7 mouse cellular contexts compared by ENCODE assay signal in the genomic region with DNA sequence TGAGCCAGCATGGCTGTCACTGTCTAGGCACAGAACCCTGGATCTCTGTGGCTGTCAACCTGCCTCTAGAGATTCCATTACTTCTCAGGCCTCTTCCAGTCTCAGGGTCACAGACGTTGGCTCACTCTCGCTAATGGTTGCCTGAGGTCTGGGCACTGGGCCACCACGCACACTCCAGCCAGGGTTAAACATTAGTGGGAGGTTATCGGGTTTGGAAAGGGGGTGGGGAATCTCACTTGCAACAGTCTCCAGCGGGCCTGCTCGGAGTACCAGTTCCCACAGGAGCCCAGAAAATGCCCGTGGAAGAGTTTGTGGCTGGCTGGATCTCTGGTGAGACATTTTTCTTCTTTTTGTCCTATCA. TPM values are rescaled to one million over a fixed set of nuclear protein-coding genes. Genes with fewer than 3 reads are reported as not detected.
DNase-seq lines count a peak whose midpoint lies in the region; ATAC-seq and TF ChIP-seq lines count a peak whose summit lies in the region.

No protein-coding gene starts in this region.

- H3K4me3 ChIP-seq in C2C12 (ENCODE audit: insufficient read depth, poor library complexity, severe bottlenecking) (no peak overlapping the region), G1E (ENCODE audit: low read depth, low read length) (peak overlapping the region; percentile 1; the same call in 1 of the 2 replicates)
- H3K4me3 ChIP-seq in heart, postnatal 0 days (ENCODE audit: low read depth, low read length): peak overlapping the region; percentile 30; the same call in 1 of the 2 replicates
- H3K4me3 ChIP-seq in limb, embryonic 14.5 days (replicated peaks; ENCODE audit: low read length): no peak overlapping the region
- peak overlapping the region; percentile 1; the same call in 1 of the 2 replicates for H3K4me3 ChIP-seq in olfactory bulb, adult 2 months (ENCODE audit: insufficient read depth, low read depth, low read length)

- no peaks in the 10 kb centered on the region for H3K36me3 ChIP-seq in C2C12 (ENCODE audit: control insufficient read depth, insufficient read depth)
- peaks cover 6% of the 10 kb centered on the region for H3K36me3 ChIP-seq in G1E (replicated peaks)
- no peaks in the 10 kb centered on the region for H3K36me3 ChIP-seq in heart, postnatal 0 days (replicated peaks; ENCODE audit: control insufficient read depth, insufficient read depth, low read length)
- H3K36me3 ChIP-seq in limb, embryonic 14.5 days (ENCODE audit: control insufficient read depth, insufficient read depth, low read length): no peaks in the 10 kb centered on the region

- no peaks in the 10 kb centered on the region for H3K9me3 ChIP-seq in G1E (replicated peaks)
- no peaks in the 10 kb centered on the region for H3K9me3 ChIP-seq in heart, postnatal 0 days (replicated peaks; ENCODE audit: control insufficient read depth, low read length)
- H3K9me3 ChIP-seq in limb, embryonic 14.5 days (ENCODE audit: control insufficient read depth, low read length): no peaks in the 10 kb centered on the region

- peak overlapping the region; percentile 47 for H3K9ac ChIP-seq in heart, postnatal 0 days (replicated peaks; ENCODE audit: low read depth, low read length)
- H3K9ac ChIP-seq in limb, embryonic 14.5 days (ENCODE audit: low read depth, low read length, severe bottlenecking): no peak overlapping the region

- peaks cover 9% of the 10 kb centered on the region for H3K79me3 ChIP-seq in C2C12 (ENCODE audit: low read depth)

- H3K27me3 ChIP-seq in C2C12 (ENCODE audit: control insufficient read depth, insufficient read depth, insufficient read length) (no peaks in the 10 kb centered on the region), G1E (ENCODE audit: insufficient read depth, low read length) (peaks cover 2% of the 10 kb centered on the region; the same call in 1 of the 2 replicates)
- H3K27me3 ChIP-seq in heart, postnatal 0 days (ENCODE audit: control insufficient read depth, insufficient read depth, low read length): no peaks in the 10 kb centered on the region
- H3K27me3 ChIP-seq in limb, embryonic 14.5 days (ENCODE audit: control insufficient read depth, insufficient read depth, low read length): no peaks in the 10 kb centered on the region

- TF ChIP-seq POLR2A in limb, embryonic 14.5 days (IDR thresholded peaks at IDR 0.05; ENCODE audit: borderline replicate concordance, extremely low read depth, insufficient read depth, insufficient read length): no peak
- TF ChIP-seq POLR2A in olfactory bulb, adult 2 months (IDR thresholded peaks at IDR 0.05; ENCODE audit: insufficient read depth, low read depth, low read length): no peak

- H3K4me1 ChIP-seq in G1E (ENCODE audit: insufficient read depth, low read depth, low read length): peaks cover 47% of the 10 kb centered on the region
- 0 out of 2 replicates have a peak, but pooled peaks cover 6% of the 10 kb centered on the region for H3K4me1 ChIP-seq in heart, postnatal 0 days (ENCODE audit: control insufficient read depth, insufficient read depth)
- peaks cover 15% of the 10 kb centered on the region for H3K4me1 ChIP-seq in limb, embryonic 14.5 days (ENCODE audit: control insufficient read depth, insufficient read depth, low read length)
- peaks cover 27% of the 10 kb centered on the region for H3K4me1 ChIP-seq in olfactory bulb, adult 2 months (ENCODE audit: control insufficient read depth, insufficient read depth, low read length)

- peak overlapping the region; percentile 49 for H3ac ChIP-seq in C2C12 (ENCODE audit: control insufficient read depth, insufficient read length, low read depth)

- no peak for TF ChIP-seq CTCF in C2C12 (IDR thresholded peaks at IDR 0.05; ENCODE audit: control insufficient read depth, insufficient read depth, insufficient read length)
- no peak; the same call in 1 of the 2 replicates for TF ChIP-seq CTCF in G1E (IDR thresholded peaks at IDR 0.05; ENCODE audit: low read depth, low read length)
- TF ChIP-seq CTCF in heart, postnatal 0 days (IDR thresholded peaks at IDR 0.05; ENCODE audit: low read depth): no peak
- TF ChIP-seq CTCF in olfactory bulb, adult 2 months (IDR thresholded peaks at IDR 0.05; ENCODE audit: insufficient read depth, low read depth, low read length): no peak

- H3K4me2 ChIP-seq in heart, postnatal 0 days (ENCODE audit: low read depth, low read length): peak overlapping the region; percentile 52
- 0 out of 2 replicates have a peak overlapping the region, but pooled peaks have one; percentile 8 for H3K4me2 ChIP-seq in limb, embryonic 14.5 days (replicated peaks; ENCODE audit: low read depth, low read length, severe bottlenecking)

- WGBS in heart, postnatal 0 days: 35% methylated on average over 7 of the region's 7 CpGs
- WGBS in limb, embryonic 14.5 days: 75% methylated on average over 7 of the region's 7 CpGs
- 30% methylated on average over 7 of the region's 7 CpGs for WGBS in olfactory bulb, adult 2 months

- no peak for DNase-seq in G1E (ENCODE audit: low spot score)
- DNase-seq in heart, postnatal 0 days (ENCODE audit: low spot score): no peak
- no peak for DNase-seq in limb, embryonic 14.5 days (ENCODE audit: low spot score)
- no peak for DNase-seq in spleen, postnatal 10 days (ENCODE audit: low spot score in 2 of 2)
- no peak for DNase-seq in frontal cortex, postnatal 14 days (ENCODE audit: low spot score in 2 of 2)

- ATAC-seq in G1E (ENCODE audit: extremely low read depth, insufficient number of reproducible peaks, low FRiP score, poor library complexity, severe bottlenecking): no peak
- peak; percentile 12; the same call in 1 of the 2 replicates for ATAC-seq in heart, postnatal 0 days (ENCODE audit: insufficient read depth, low read depth)
- no peak for ATAC-seq in limb, embryonic 14.5 days (ENCODE audit: low FRiP score, low read depth)

- no peak for TF ChIP-seq EP300 in heart, postnatal 0 days (IDR thresholded peaks at IDR 0.05; ENCODE audit: low read depth)

- H3K27ac ChIP-seq in heart, postnatal 0 days (ENCODE audit: low read depth): peak overlapping the region; percentile 91
- no peak overlapping the region for H3K27ac ChIP-seq in limb, embryonic 14.5 days (replicated peaks; ENCODE audit: low read depth, low read length)
- peak overlapping the region; percentile 81 for H3K27ac ChIP-seq in olfactory bulb, adult 2 months (ENCODE audit: insufficient read depth, low read depth, low read length)

- H3K79me2 ChIP-seq in C2C12 (ENCODE audit: control insufficient read depth, insufficient read depth): peaks cover 29% of the 10 kb centered on the region

RNA-seq across cellular contexts. Expression of a gene that starts 0.7 kb away (rescaled TPM):
- polyA plus RNA-seq in C2C12 (2012; fragmentation: generic; extraction: Trizol) (5.5 TPM), G1E (2012) (0.68 and 0.93 TPM in 2 replicates)
- total RNA-seq in G1E (2014; fragmentation: Nextera tagmentation) (3.5 and 6.4 TPM in 2 replicates), G1E (2017) (10.9 and 12.5 TPM in 2 replicates)
- 3.1 and 4.8 TPM in 2 replicates for total RNA-seq in heart, postnatal 0 days (2014; rRNA removed; ENCODE audit: low replicate concordance)
- 2.8 and 2.9 TPM in 2 replicates for polyA plus RNA-seq in heart, postnatal 0 days (2015; fragmentation: Nextera tagmentation; extraction: Ambion mirVana)
- 6.2 and 6.3 TPM in 2 replicates for polyA plus RNA-seq in limb, embryonic 14.5 days (2012; rRNA removed)
- polyA plus RNA-seq in limb, embryonic 14.5 days (2014; fragmentation: Nextera tagmentation; extraction: Ambion mirVana): 2.5 and 3.0 TPM in 2 replicates
- polyA plus RNA-seq in olfactory bulb, adult 2 months (2012; ENCODE audit: insufficient read depth, insufficient read length, low replicate concordance, missing spikeins): not detected in 2 replicates

RNA-seq across cellular contexts. Expression of a gene that starts 3.3 kb away (rescaled TPM):
- 44.1 TPM for polyA plus RNA-seq in C2C12 (2012; fragmentation: generic; extraction: Trizol)
- total RNA-seq in G1E (2014; fragmentation: Nextera tagmentation): 8.9 and 15.1 TPM in 2 replicates
- total RNA-seq in G1E (2017): 14.5 and 15.2 TPM in 2 replicates
- 21.0 and 21.9 TPM in 2 replicates for polyA plus RNA-seq in G1E (2012)
- total RNA-seq in heart, postnatal 0 days (2014; rRNA removed; ENCODE audit: low replicate concordance): 29.1 and 53.8 TPM in 2 replicates
- 12.8 and 14.9 TPM in 2 replicates for polyA plus RNA-seq in heart, postnatal 0 days (2015; fragmentation: Nextera tagmentation; extraction: Ambion mirVana)
- 22.7 and 30.1 TPM in 2 replicates for polyA plus RNA-seq in limb, embryonic 14.5 days (2012; rRNA removed)
- 22.6 and 22.7 TPM in 2 replicates for polyA plus RNA-seq in limb, embryonic 14.5 days (2014; fragmentation: Nextera tagmentation; extraction: Ambion mirVana)
- not detected in 2 replicates for polyA plus RNA-seq in olfactory bulb, adult 2 months (2012; ENCODE audit: insufficient read depth, insufficient read length, low replicate concordance, missing spikeins)

RNA-seq across cellular contexts. Expression of a gene that starts 15.6 kb away (rescaled TPM):
- polyA plus RNA-seq in C2C12 (2012; fragmentation: generic; extraction: Trizol) (1.0 TPM), G1E (2012) (0.70 and 1.0 TPM in 2 replicates)
- total RNA-seq in G1E (2014; fragmentation: Nextera tagmentation) (0.90 and 2.1 TPM in 2 replicates), G1E (2017) (2.0 and 2.4 TPM in 2 replicates)
- 0.81 and 3.3 TPM in 2 replicates for total RNA-seq in heart, postnatal 0 days (2014; rRNA removed; ENCODE audit: low replicate concordance)
- polyA plus RNA-seq in heart, postnatal 0 days (2015; fragmentation: Nextera tagmentation; extraction: Ambion mirVana): 0.85 and 0.91 TPM in 2 replicates
- 4.8 TPM in 2 replicates for polyA plus RNA-seq in limb, embryonic 14.5 days (2012; rRNA removed)
- polyA plus RNA-seq in limb, embryonic 14.5 days (2014; fragmentation: Nextera tagmentation; extraction: Ambion mirVana): 1.7 and 2.0 TPM in 2 replicates
- not detected in 2 replicates for polyA plus RNA-seq in olfactory bulb, adult 2 months (2012; ENCODE audit: insufficient read depth, insufficient read length, low replicate concordance, missing spikeins)

RNA-seq across cellular contexts. Expression of a gene that starts 34.5 kb away (rescaled TPM):
- polyA plus RNA-seq in C2C12 (2012; fragmentation: generic; extraction: Trizol): 69.3 TPM
- total RNA-seq in G1E (2014; fragmentation: Nextera tagmentation): 126 and 142 TPM in 2 replicates
- total RNA-seq in G1E (2017): 152 and 196 TPM in 2 replicates
- 42.1 and 68.8 TPM in 2 replicates for polyA plus RNA-seq in G1E (2012)
- total RNA-seq in heart, postnatal 0 days (2014; rRNA removed; ENCODE audit: low replicate concordance): 57.8 and 91.8 TPM in 2 replicates
- 60.5 and 61.4 TPM in 2 replicates for polyA plus RNA-seq in heart, postnatal 0 days (2015; fragmentation: Nextera tagmentation; extraction: Ambion mirVana)
- polyA plus RNA-seq in limb, embryonic 14.5 days (2012; rRNA removed): 179 and 199 TPM in 2 replicates
- polyA plus RNA-seq in limb, embryonic 14.5 days (2014; fragmentation: Nextera tagmentation; extraction: Ambion mirVana): 143 and 147 TPM in 2 replicates
- polyA plus RNA-seq in olfactory bulb, adult 2 months (2012; ENCODE audit: insufficient read depth, insufficient read length, low replicate concordance, missing spikeins): not detected in 2 replicates

RNA-seq across cellular contexts. Expression of a gene that starts 46.3 kb away (rescaled TPM):
- polyA plus RNA-seq in C2C12 (2012; fragmentation: generic; extraction: Trizol) (3.6 TPM), G1E (2012) (0.66 and 0.76 TPM in 2 replicates)
- total RNA-seq in G1E (2014; fragmentation: Nextera tagmentation) (1.8 and 2.1 TPM in 2 replicates), G1E (2017) (2.2 and 3.6 TPM in 2 replicates)
- total RNA-seq in heart, postnatal 0 days (2014; rRNA removed; ENCODE audit: low replicate concordance): 15.7 and 17.4 TPM in 2 replicates
- 8.8 and 9.5 TPM in 2 replicates for polyA plus RNA-seq in heart, postnatal 0 days (2015; fragmentation: Nextera tagmentation; extraction: Ambion mirVana)
- 9.7 and 10.0 TPM in 2 replicates for polyA plus RNA-seq in limb, embryonic 14.5 days (2012; rRNA removed)
- polyA plus RNA-seq in limb, embryonic 14.5 days (2014; fragmentation: Nextera tagmentation; extraction: Ambion mirVana): 6.5 and 8.0 TPM in 2 replicates
- polyA plus RNA-seq in olfactory bulb, adult 2 months (2012; ENCODE audit: insufficient read depth, insufficient read length, low replicate concordance, missing spikeins): not detected in 2 replicates

Comparison
In these comparisons a context has a peak if more than half of its experiments do, and no peak if none do; other contexts are left out.
1. H3K4me3 ChIP-seq: peak in G1E (single experiment), heart, postnatal 0 days (single experiment) and olfactory bulb, adult 2 months (single experiment); none in C2C12 (single experiment) and limb, embryonic 14.5 days (single experiment).